Mouse (Mus musculus) spleen, postnatal 4 days (tissue): Measurements from ENCODE around the gene Rims3.

ENCODE experiments used
- DNase-seq, 2 experiments: peaks; one replicate each; pipeline ENCODE4 v3.0.0; 2022; ENCODE audit warnings: low spot score in 2 of 2

Gene Rims3

GRCm38 (mm10) chr4:120854588-120855319 is at the start of gene Rims3:
TSS of gene Rims3 (plus strand) at chr4:120854816.
- peak; percentile 48 to 81 for DNase-seq

GRCm38 (mm10) chr4:120805816-120806215 is 48.8 kb upstream of the Rims3 start:
- no peak for DNase-seq

GRCm38 (mm10) chr4:120813762-120814161 is 40.9 kb upstream of the Rims3 start:
- DNase-seq: no peak

GRCm38 (mm10) chr4:120814171-120814570 is 40.4 kb upstream of the Rims3 start:
- no peak for DNase-seq

GRCm38 (mm10) chr4:120815163-120815562 is 39.5 kb upstream of the Rims3 start:
- DNase-seq: no peak

- peak; percentile 74 to 77 for DNase-seq
Measured at GRCm38 (mm10) chr4:120815622-120816334, 38.8 kb upstream of the Rims3 start.

- no peak for DNase-seq
Measured at GRCm38 (mm10) chr4:120817002-120817774, 37.4 kb upstream of the Rims3 start.

GRCm38 (mm10) chr4:120817951-120818350 is 36.7 kb upstream of the Rims3 start:
- DNase-seq: no peak

GRCm38 (mm10) chr4:120819296-120819695 is 35.3 kb upstream of the Rims3 start:
- no peak for DNase-seq

GRCm38 (mm10) chr4:120819871-120820270 is 34.7 kb upstream of the Rims3 start:
- no peak for DNase-seq

- no peak for DNase-seq
Measured at GRCm38 (mm10) chr4:120822191-120822911, 32.3 kb upstream of the Rims3 start.

GRCm38 (mm10) chr4:120825100-120825553 is 29.5 kb upstream of the Rims3 start:
- peak; percentile 96 to 97 for DNase-seq

GRCm38 (mm10) chr4:120825577-120826326 is 28.9 kb upstream of the Rims3 start:
- DNase-seq: peak; percentile 98 to 99

- DNase-seq: peak in 1 of 2 experiments; percentile 62
Measured at GRCm38 (mm10) chr4:120826418-120826817, 28.2 kb upstream of the Rims3 start.

- no peak for DNase-seq
Measured at GRCm38 (mm10) chr4:120830767-120831166, 23.8 kb upstream of the Rims3 start.

- DNase-seq: no peak
Measured at GRCm38 (mm10) chr4:120831472-120831871, 23.1 kb upstream of the Rims3 start, which contains the start of gene Nfyc. TSS of gene Nfyc (minus strand) at chr4:120831572.

- DNase-seq: no peak
Measured at GRCm38 (mm10) chr4:120841342-120841741, 13.3 kb upstream of the Rims3 start.

GRCm38 (mm10) chr4:120844423-120845082 is 10.1 kb upstream of the Rims3 start:
- DNase-seq: peak in 1 of 2 experiments; percentile 28

- no peak for DNase-seq
Measured at GRCm38 (mm10) chr4:120845098-120845497, 9.5 kb upstream of the Rims3 start.

GRCm38 (mm10) chr4:120848909-120849308 is 5.7 kb upstream of the Rims3 start:
- DNase-seq: no peak
